Mouse (Mus musculus) small intestine, adult 2 months (tissue): Measurements from ENCODE around the gene Rasgef1a.
A peak's percentile ranks its signal among the peaks of the same experiment; 100 is the strongest.

Experiments
- CTCF ChIP-seq: fragments of 200-500 bp; IDR thresholded peaks from 2 replicates; pipeline ENCODE4 v1.5.1; 2012; ENCODE audit warnings: low read depth, mild to moderate bottlenecking, control low read depth, inconsistent platforms, low read length, moderate library complexity, mixed read lengths; ENCODE audit not compliant: insufficient replicate concordance, insufficient read length; ENCODE audit errors: extremely low read depth
- POLR2A ChIP-seq: fragments of 200-500 bp; IDR thresholded peaks from 2 replicates; pipeline ENCODE4 v1.6.1; 2012; ENCODE audit warnings: low read depth, mild to moderate bottlenecking, control low read depth, inconsistent platforms, low read length, moderate library complexity

DNA sequence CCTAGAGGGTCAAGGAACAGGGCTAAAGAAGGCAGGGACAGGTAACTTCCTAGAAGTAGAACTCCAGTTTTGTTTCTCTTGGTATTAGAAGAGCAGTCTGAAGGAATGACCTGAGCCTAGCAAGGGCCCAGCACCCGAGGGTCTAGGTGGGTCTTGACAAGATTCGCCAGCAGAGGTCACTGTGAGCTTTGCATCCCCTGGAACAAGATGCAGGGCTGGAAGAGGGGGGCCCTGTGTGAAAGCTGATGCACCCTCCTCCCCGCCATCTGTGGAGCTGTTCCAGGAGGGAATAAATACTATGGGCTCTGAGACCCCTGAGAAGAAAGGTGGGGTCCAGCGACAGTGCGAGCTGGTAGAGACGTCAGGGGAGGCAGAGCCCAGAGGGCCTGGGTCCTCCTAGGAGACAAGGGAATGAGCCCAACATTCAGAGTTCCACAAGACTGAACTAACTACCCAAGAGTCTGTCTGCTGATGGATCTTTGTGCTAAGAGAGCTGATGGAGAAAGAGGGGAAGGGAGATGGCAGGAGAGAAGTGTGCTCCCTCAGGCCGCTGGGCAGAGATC lies 53.8 kb downstream of the Rasgef1a start:
- peak; percentile 42; the same call in 1 of the 2 replicates for TF ChIP-seq CTCF
- no peak for TF ChIP-seq POLR2A
